Mouse (Mus musculus): ENCODE measurements around the gene Clrn2.
"Not testable (repeated sequence)": the region's sequence is repeated elsewhere in the genome, so short reads cannot be mapped to it uniquely, and the experiment has no call there.

Gene Clrn2

DNA sequence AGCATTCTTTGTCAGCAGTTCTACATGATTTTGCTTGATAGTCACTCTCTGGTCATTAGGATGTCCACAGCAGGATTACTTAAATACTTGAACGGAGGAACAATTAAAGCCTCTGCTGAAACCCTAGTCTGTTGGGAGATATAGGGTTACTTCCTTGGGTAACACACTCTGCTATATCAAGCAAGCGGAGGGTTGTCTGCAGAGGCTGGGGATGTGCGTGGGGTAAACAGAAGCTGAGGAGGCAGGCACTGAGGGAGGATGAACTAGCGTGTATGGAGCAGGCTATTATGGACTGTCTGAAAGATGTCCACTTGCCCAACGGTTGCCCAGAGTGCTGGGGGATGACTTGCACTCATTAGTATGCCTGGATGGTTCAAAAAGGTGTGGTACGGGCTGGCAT, at the start of gene Clrn2:
Gene Clrn2, plus strand, starts transcription at position 301 of the 400 bp plus-strand sequence.
- DNase-seq (ENCODE audit: low spot score) = no peak

DNA sequence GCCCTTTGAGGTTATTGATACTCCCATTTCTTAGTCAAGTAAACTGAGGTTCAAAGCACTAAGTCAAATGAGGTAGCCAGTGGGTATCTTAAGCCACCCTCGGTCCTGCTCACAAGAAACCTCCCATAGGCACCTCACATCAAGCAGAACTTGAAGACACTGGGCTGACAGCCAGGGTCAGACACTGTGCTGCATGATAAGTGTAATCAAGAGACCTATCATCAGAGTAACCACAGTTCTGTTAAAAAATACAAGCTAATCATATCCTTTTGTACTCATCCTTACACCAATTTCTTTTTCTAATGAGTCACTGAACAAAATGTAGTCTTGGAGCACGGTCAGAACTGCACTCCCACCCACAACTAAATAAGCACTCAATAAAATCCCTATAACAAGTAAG, 47.4 kb upstream of the Clrn2 start:
- DNase-seq (ENCODE audit: low spot score) = no peak

DNA sequence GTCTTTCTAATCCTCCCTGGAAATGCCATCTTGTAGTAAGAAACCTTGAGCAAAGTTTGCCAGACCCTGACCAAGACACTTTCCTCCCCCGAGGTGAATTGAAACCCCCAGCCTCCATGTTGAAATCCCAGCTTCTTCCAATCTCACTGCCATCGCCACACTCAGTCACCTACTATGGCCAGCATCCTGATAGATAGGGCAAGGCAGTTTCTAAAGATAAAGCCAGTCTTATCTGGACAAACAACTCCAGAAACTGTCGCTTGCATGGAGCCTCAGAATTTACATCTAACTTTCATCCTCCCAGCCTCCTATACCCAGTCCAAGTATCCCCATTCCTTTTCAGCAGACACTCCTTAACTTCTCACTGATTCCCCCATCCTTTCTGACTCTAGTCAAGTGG, 37.1 kb upstream of the Clrn2 start:
- no peak for DNase-seq (ENCODE audit: low spot score)

DNA sequence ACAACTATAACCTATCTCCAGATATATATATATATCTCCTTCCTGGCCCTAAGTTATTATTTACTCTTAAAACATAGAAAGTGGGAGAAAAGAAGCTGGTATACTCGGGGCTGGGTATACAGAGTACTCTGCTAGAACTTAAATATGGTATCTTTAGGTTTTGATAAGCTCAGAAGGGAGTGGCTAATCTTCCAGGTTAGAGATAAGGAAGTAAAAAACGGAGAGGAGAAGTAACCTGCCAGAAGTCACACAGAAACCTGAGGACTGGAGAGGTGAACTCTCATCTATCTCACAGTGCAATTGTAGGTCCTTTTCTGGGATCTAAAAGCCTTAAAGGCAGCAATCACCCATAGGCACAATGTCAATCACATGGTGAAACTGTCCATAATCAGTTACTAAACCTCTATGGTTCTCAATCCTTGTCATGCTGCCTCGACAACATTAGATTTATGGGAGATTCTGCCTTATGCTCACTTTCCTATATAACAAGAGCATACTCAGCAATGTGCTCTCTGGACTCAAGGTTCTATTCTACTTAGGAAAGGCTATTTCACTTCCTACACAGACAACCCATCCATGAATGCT, 35.6 kb upstream of the Clrn2 start:
- no peak for DNase-seq (ENCODE audit: low spot score)

DNA sequence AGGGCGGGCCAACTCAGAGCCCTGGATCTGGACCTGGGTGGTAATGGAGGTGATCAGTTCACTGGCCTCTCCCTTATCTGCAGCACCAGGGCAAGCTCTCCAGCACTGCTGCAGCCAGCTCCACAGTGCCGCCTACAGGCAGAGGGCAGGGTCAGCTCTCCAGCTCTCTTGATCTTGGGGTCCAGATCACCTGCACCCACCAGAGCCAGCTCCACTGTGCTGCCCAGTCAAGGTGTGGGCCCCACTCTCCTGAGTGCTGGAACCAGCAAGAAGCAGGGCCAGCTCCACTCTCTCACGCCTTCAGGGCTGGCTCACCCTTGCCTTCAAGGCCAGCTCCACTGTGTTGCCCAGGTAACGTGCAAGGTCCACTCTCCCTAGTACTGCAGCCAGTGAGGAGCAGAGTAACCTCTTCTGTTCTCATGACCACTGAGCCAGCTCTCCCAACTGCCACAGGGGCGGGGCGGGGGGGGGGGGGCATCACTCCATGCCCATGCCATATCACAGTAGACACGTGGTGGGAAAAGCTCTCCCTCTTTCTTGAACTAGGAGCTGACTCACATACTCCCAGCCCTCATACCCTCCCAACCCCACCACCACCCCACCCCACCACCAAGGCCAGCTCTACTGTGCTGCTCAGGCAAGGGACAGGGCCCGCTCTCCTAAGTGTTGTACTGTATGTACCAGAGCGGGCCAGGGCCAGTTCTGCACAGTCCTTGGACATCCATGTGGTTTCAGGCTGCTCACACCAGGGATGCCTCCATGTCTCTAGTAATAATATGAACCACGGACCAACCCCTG, 33.5 kb upstream of the Clrn2 start:
- no peak for DNase-seq (ENCODE audit: low spot score)

DNA sequence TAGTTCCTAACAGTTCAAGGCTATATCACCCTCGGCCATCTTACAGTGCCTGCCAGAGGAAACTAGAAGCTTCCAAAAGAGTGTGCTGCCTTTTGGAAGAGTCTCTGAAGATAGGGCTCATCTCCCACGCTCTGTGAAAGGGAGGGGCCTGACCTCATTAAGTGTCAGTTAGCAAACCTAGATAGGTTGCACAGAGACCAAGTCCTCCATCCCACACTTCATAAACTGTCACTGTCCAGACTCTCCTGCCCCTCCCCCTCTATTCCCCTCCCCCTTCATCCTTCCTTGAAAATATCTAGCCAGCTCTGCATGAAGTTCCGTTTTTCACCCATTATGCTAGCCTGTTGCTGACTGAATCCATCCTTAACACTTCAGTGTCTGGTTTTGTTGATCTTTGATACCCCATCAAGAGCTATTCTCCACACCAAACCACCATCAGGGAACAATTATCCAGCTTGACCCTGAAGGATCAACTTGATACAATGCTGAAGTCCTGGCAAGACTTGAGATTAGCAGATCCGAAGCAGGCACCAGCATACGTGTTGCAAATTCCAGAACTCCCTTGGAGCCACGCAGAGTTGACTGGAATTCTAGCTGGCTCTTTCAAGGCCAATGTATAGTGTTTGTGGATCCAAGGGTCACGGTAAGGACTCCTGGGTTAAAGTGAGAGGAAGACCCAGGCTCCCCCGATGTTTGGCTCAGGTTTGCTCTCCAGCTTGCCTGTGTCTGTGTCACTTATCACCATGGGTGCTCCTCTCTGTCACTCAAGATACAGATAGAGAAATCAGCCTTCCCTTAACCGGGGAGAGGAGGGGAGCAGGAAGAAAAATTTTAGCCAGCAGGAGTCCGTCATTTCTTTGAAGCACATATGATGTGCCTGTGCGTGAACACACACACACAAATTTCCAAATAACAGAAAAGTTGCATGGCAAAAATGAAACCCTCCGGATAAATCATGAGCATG, 31.4 kb upstream of the Clrn2 start:
- no peak for DNase-seq (ENCODE audit: low spot score)

DNA sequence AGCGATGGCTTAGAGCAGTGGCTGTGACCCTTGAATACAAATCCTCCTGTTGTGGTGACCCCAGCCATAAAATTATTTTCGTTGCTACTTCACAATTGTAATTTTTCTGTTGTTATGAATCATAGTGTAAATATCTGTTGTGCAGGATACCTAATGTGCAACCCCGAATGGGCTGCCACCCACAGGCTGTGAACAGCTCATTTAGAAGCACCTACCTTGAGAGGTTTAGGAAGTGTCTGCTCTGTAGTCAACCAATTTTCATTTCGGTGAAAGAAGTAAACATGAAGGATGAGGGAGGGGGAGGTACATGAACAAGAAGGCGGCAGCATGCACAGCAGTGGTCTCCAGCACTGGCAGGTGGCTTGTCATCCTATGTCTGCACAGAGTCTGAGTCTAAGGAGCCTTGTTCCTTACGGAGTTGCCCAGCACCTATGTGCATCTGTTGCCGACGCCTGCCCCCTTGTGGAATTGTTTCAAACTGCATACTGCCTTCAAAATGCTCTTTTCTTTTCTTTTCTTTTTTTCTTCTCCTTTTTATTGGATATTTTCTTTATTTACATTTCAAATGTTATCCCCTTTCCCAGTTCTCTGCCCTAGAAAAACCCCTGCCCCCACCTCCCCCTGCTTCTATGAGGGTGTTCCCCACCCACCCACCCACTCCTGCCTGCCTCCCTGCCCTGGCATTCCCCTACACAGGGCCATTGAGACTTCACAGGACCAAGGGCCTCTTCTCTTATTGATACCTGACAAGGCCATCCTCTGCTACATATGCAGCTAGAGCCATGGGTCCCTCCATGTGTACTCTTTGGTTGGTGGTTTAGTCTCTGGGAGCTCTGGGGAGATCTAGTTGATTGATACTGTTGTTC, 29.3 kb upstream of the Clrn2 start:
- no peak for DNase-seq (ENCODE audit: low spot score)

DNA sequence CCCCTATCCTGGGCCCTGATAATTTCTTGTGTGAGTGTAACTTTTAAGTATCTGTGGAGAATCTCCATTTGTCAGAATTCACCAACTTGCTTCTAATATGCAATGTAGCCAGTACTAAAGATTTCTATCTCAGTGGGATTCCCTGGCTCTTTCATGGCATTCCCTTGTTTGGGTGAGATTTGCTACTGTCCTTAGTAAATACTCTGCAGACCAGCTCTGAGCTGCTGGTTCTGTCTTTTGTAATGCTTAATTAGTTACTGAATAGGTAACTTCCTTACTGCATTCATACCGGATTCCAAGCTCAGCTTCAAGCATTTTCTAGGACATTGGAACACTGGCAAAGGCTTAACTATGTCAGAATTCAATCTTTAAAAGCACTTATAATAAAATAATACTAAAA, 27.8 kb upstream of the Clrn2 start:
- not testable (repeated sequence) for DNase-seq (ENCODE audit: low spot score)

DNA sequence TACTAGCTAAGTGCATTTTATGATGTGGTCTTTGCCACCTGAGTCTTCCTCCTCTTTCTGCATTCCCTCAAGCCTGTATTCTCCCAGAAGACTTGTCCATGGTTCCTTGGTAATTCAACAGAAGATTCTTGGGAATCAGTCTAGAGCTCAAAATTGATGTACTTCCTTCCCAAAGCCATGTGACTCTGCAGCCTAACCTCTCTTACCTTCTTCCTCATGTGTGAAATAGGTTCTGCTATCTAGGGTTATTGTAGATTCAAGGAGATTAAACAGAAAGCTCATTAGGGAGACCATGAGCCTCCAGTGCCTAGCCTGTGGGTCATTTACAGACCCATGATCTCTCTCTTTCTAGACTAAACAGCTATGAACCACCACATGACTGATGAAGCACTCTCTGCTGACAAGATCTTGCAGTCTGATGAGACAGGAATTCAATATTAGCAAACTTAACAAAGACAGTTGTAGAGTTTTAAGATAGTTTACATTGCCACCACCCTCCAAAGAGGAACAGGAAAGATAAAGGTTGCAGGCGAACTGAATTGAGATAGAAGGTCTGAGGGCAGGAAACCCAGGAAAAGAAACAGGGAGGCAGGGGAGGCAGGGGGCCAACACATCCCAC, 27.0 kb upstream of the Clrn2 start:
- no peak for DNase-seq (ENCODE audit: low spot score)

DNA sequence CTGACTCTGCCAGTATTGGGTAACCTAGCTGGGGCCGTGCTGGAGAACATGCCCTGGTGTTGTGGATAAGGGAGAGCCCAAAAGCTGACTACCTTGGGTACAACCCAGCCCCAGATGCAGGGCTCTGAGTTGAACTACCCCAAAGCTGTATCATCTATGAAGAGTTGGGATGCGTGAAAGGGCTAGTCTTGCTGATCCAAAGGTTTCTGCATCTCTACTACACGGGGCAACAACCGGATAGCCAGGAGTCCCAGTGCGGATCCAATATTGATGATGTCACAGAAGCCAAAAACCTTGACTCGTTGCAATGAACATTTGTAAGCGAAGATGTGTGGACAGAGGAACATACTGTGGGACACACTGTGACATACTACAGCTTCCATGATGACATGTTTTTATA, 25.7 kb upstream of the Clrn2 start:
- no peak for DNase-seq (ENCODE audit: low spot score)

DNA sequence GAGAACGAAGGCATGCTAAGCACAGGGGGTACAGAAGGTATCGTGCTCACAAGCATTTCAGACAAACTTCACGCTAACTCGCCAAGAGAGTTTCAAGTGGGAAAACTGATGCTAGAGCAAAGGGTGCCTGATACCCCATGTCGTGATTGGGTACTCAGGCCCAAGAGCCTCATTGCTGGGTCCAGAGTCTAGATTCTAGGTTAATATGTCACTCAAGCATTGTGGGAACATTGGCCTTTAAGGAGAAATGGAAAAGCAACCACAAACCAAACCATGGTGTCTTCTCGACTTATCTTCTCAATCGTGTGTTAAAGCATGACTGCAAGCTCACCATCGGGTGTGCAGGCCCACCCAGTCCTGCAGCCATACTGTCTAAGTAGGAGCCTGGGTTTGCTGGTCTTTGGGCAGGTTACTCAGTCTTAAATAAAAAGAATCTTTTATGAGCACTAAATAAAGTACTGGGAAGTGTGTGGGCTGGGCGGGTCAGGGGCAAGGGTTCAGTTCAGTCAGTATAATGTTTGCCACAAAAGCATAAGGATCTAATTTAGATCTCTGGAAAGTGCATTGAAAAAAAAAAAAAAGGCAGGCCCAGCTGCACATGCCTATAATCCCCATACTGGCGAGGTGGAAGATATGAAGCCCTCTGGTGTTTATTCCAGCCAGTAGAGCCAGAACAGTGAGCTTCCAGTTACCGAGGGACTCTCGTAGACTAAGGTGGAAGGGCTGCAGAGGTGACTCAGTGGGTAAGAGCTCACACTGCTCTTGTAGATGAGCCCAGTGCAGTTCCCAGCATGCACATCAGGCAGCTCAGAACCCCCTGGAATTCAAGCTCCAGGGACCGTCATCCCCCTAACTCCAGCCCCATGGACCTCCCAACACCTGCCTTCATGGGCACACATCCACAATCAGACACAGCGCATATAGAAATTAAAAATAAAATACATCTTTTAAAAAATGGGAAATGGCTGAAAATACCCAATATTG, 17.3 kb upstream of the Clrn2 start:
- DNase-seq (ENCODE audit: low spot score) = no peak

DNA sequence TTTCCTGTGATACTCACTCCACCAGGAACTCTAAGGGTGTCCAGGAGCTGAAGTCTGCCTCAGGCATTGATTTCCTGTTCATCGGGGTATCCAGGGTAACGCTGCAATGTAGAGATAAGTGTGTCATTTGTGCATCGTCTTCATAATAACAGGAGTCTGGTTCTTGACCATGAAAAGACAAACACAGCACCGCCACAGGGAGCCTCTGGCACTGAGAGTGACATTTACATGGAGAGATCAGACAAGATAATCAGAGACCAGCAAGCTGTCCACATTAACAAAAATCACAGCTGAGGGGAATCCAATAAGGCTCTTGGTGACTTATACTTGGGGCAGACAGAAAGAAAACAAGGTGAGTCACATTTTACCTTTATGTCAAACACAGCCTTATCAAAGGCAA, 15.7 kb upstream of the Clrn2 start:
- no peak for DNase-seq (ENCODE audit: low spot score)

DNA sequence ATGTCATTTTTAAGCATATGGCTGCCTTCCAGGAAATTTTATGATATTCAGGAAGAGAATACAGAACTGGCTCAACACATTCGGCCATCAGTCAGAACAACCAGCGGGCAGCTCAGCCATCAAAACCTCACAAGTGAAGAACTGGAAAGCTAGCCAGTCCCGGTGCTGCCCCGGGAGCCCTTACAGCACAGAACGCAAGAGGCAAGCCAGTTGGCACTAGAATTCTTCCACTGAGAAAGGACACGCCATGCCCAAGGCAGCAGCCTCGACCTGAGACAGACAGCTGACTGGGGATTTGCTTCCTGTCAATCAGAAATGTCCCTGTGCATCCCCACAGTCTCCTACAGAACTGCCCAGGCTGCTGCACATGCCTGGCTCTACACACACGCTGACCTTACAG, 15.2 kb upstream of the Clrn2 start:
- no peak for DNase-seq (ENCODE audit: low spot score)

DNA sequence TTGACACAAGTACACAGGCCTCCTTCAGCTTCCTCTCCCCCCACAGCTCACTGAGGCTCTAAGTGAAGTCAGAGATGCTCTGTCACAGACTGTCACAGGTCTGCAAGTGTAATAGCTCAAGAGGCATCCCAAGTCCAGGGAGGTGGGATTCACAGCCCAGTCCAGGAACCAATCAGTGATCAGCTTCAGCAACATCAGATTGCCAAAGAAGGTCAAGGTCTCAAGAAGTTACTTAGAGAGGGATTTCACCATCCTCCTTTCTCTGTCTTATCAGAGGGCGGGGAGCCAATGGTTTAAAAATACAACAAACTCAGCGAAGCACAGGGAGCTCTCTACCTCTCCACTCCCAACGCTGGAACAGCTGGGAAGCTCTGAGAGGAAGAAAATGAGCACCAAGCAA, 12.4 kb upstream of the Clrn2 start:
- no peak for DNase-seq (ENCODE audit: low spot score)

DNA sequence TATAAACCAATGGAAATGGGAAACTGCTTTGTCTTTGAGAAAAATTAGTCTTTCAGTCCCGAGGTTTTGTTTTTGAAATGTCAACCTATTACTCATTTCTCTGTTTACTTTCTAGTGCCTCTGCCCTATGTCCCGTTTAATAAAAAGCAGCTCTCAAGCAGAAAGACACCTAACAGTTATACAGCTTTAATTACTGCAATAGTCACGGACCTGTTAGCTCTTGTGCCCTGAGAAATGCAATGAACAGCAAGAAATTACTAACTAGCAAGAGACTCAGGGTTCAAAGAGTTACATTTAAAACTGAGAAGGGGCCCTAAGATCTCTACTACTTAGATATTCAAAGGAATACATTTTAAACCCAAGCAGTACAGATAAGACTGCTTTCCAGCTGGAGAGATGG, 11.8 kb upstream of the Clrn2 start:
- DNase-seq (ENCODE audit: low spot score) = no peak

DNA sequence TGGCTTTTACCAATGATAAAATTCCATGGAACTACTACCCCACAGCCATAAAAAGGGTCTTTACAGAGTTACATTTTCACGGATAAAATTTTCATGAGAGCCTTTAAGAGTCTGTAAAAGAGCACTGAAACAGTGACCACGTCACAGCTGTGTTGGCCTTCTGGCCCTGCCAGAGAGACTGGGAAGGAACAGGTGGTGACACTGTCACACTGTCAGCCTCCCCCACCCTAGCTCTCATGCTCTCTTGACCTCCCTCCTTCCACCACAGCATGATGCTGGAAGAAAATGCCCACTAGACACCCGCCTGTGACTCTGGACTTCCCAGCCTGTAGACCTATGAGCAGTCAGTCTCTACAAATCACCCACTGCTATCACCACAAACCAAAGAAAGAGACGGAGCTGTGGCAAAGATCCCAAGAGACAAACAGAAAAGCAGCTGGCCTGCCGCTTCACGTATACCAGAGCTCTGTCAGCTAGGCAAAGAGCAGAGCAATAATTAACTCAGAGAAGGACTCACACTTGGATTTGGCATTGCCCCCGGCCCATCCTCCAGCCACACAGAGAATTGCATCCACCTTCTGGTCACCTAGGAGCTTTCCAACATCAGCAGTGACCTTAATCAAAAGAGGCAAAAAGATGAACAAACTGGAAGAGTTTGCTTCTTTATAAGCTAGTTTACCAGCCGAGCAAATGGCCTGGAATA, 9.3 kb upstream of the Clrn2 start:
- no peak for DNase-seq (ENCODE audit: low spot score)

DNA sequence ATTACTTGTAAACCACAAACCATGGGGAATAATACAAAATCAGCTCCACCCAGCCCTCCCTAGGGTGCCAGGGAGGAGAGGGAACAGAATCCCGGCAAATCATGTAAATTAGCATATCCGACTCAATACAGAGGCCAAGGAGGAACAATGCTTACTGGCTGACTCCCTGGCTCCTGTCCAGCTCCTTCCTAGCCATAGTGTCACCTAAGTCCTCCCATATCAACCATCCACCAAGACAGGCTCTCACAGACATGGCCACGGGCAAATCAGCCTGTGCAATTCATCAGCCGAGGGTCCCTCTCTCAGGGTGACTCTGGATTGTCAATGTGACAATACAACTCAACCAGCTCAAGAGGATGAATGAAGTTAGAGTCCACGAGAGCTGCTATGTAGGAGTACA, 4.9 kb upstream of the Clrn2 start:
- no peak for DNase-seq (ENCODE audit: low spot score)

DNA sequence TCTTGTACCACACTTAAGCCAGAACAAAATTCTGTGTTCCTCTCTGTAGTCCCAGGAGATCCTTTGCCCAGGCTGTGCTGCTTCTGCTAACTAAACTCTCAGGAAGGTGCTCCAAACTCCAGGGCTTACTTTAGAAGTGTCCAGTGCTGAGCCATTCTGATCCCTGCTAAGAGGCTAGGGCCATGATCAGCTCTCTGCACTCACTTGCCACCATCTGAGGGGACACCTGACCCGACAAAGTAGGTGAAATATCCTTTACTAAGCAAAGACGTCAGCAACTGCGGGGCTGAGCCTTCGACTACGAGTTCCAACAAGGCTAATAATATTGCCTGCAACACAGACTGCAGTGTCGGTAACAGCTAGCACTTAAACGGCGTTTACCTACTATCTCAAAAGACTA, 4.3 kb upstream of the Clrn2 start:
- DNase-seq (ENCODE audit: low spot score) = no peak
